Mouse (Mus musculus): ENCODE measurements around the gene Kantr.
A peak's percentile ranks its signal among the peaks of the same experiment; 100 is the strongest.
"Not testable (repeated sequence)": the region's sequence is repeated elsewhere in the genome, so short reads cannot be mapped to it uniquely, and the experiment has no call there.

The Kantr gene

GRCm38 (mm10) chrX:152326996-152327688 lies at the start of gene Kantr:
Kantr (minus strand) TSS chrX:152327495.
- DNase-seq: peak; percentile 83

- DNase-seq: peak; percentile 79
Observed at GRCm38 (mm10) chrX:152368397-152369273, 41.3 kb upstream of the Kantr start, which contains the start of gene Gpr173. Gpr173 (minus strand) TSS chrX:152368704.

GRCm38 (mm10) chrX:152368054-152368396 lies 40.7 kb upstream of the Kantr start:
- peak; percentile 3 for DNase-seq

GRCm38 (mm10) chrX:152366418-152366817 lies 39.1 kb upstream of the Kantr start:
- DNase-seq: no peak

- DNase-seq: peak; percentile 75
Observed at GRCm38 (mm10) chrX:152352553-152353153, 25.4 kb upstream of the Kantr start.

GRCm38 (mm10) chrX:152347041-152347440 lies 19.7 kb upstream of the Kantr start:
- DNase-seq: no peak

- no peak for DNase-seq
Observed at GRCm38 (mm10) chrX:152346587-152346986, 19.3 kb upstream of the Kantr start.

GRCm38 (mm10) chrX:152342903-152343302 lies 15.6 kb upstream of the Kantr start:
- no peak for DNase-seq

GRCm38 (mm10) chrX:152342358-152342901 lies 15.1 kb upstream of the Kantr start, which contains the start of gene Tspyl2:
Tspyl2 (minus strand) TSS chrX:152342425.
- DNase-seq: peak; percentile 93

GRCm38 (mm10) chrX:152341496-152341895 lies 14.2 kb upstream of the Kantr start:
- peak; percentile 11 for DNase-seq

- DNase-seq: peak; percentile 92
Observed at GRCm38 (mm10) chrX:152336546-152337332, 9.4 kb upstream of the Kantr start.

GRCm38 (mm10) chrX:152336123-152336522 lies 8.8 kb upstream of the Kantr start:
- DNase-seq: not testable (repeated sequence)

GRCm38 (mm10) chrX:152329400-152329799 lies 2.1 kb upstream of the Kantr start:
- not testable (repeated sequence) for DNase-seq

- no peak for DNase-seq
Observed at GRCm38 (mm10) chrX:152327689-152328052, 376 bp upstream of the Kantr start.

GRCm38 (mm10) chrX:152323584-152323983 lies 3.7 kb downstream of the Kantr start:
- DNase-seq: no peak

- DNase-seq: no peak
Observed at GRCm38 (mm10) chrX:152322776-152323175, 4.5 kb downstream of the Kantr start.

- no peak for DNase-seq
Observed at GRCm38 (mm10) chrX:152320535-152320934, 6.8 kb downstream of the Kantr start.

- DNase-seq: peak; percentile 38
Observed at GRCm38 (mm10) chrX:152307942-152308341, 19.4 kb downstream of the Kantr start.

- DNase-seq: no peak
Observed at GRCm38 (mm10) chrX:152307371-152307770, 19.9 kb downstream of the Kantr start.

- DNase-seq: no peak
Observed at GRCm38 (mm10) chrX:152306224-152306623, 21.1 kb downstream of the Kantr start.

GRCm38 (mm10) chrX:152287026-152287425 lies 40.3 kb downstream of the Kantr start:
- DNase-seq: not testable (repeated sequence)

- no peak for DNase-seq
Observed at GRCm38 (mm10) chrX:152284746-152285145, 42.5 kb downstream of the Kantr start.
